8 mouse cellular contexts compared by ENCODE assay signal in the genomic region with DNA sequence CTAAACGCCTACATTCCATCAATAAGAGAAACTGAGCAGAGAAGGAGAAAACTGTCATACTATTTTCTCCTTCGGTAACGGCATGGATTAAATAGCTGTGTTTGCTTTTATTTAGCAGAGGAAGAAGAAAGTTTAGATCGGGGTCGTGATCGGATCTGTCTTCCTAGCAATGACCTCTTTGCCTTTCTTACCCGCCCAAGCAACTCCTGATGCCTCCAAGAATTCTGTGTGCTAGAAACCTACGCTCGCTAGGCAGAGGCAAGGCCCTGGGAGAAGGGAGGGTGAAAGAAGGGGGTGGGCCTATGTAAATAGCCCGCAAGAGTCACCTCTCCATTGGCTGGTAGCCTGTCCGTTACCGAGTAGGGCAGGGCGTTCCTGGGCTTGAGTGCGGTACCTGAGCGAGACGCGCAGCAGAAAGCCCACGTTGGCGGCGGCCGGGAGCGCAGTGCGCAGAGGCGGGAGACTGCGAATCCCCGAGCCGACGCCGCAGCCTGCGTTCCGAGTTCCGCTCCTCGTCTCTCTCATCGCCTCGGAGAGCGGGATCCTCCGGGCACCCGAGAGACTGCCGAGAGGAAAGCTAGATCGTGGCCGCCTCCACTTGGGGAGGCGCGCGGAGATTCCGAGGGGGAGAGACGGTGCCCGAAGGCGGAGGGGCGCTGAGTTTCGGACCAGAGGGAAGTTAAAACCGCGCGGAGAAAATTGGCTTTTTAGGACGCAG. TPM values are rescaled to one million over a fixed set of nuclear protein-coding genes. Genes with fewer than 3 reads are reported as not detected.
DNase-seq lines count a peak whose midpoint lies in the region; ATAC-seq and TF ChIP-seq lines count a peak whose summit lies in the region.

TSS of gene Bmp6 (plus strand) at position 395 of the 718 bp plus-strand sequence.

- peak; percentile 93 for ATAC-seq in hindbrain, embryonic 14.5 days (ENCODE audit: low FRiP score)
- ATAC-seq in lung, postnatal 0 days = peak; percentile 96

- H3K4me3 ChIP-seq in gastrocnemius, adult 2 months = peak within 1 kb of the TSS; percentile 84
- peak within 1 kb of the TSS; percentile 46 for H3K4me3 ChIP-seq in hindbrain, embryonic 14.5 days (replicated peaks; ENCODE audit: low read length)
- H3K4me3 ChIP-seq in lung, postnatal 0 days (ENCODE audit: low read depth, low read length) = peak within 1 kb of the TSS; percentile 49

- TF ChIP-seq CTCF in gastrocnemius, adult 2 months (IDR thresholded peaks at IDR 0.05) = no peak
- TF ChIP-seq CTCF in lung, postnatal 0 days (IDR thresholded peaks at IDR 0.05) = no peak

- no peak for TF ChIP-seq EP300 in lung, postnatal 0 days (IDR thresholded peaks at IDR 0.05)

- H3K27ac ChIP-seq in gastrocnemius, adult 2 months = peak within 1 kb of the TSS; percentile 78
- no peak within 1 kb of the TSS for H3K27ac ChIP-seq in hindbrain, embryonic 14.5 days
- no peak within 1 kb of the TSS for H3K27ac ChIP-seq in lung, postnatal 0 days (ENCODE audit: low read length)

- 3% methylated on average over 54 of the region's 54 CpGs for WGBS in hindbrain, embryonic 14.5 days
- 3% methylated on average over 50 of the region's 54 CpGs for WGBS in lung, postnatal 0 days

- peaks cover 52% of the 10 kb centered on the region for H3K27me3 ChIP-seq in hindbrain, embryonic 14.5 days (ENCODE audit: control insufficient read depth, insufficient read depth, low read length)
- H3K27me3 ChIP-seq in lung, postnatal 0 days (replicated peaks; ENCODE audit: insufficient read depth, low read length) = peaks cover 29% of the 10 kb centered on the region

- peaks cover 18% of the 10 kb centered on the region for H3K4me1 ChIP-seq in hindbrain, embryonic 14.5 days (replicated peaks; ENCODE audit: control insufficient read depth, insufficient read depth, low read length)
- H3K4me1 ChIP-seq in lung, postnatal 0 days (ENCODE audit: insufficient read depth, low read depth, low read length) = peaks cover 7% of the 10 kb centered on the region; the same call in 1 of the 2 replicates

- H3K36me3 ChIP-seq in hindbrain, embryonic 14.5 days (replicated peaks; ENCODE audit: control insufficient read depth, insufficient read depth) = no peaks in the 10 kb centered on the region
- H3K36me3 ChIP-seq in lung, postnatal 0 days (ENCODE audit: insufficient read depth, low read length) = no peaks in the 10 kb centered on the region

- no peaks in the 10 kb centered on the region for H3K9me3 ChIP-seq in hindbrain, embryonic 14.5 days (ENCODE audit: control insufficient read depth, low read length)
- no peaks in the 10 kb centered on the region for H3K9me3 ChIP-seq in lung, postnatal 0 days (ENCODE audit: low read length)

- H3K9ac ChIP-seq in hindbrain, embryonic 14.5 days = peak within 1 kb of the TSS; percentile 49
- H3K9ac ChIP-seq in lung, postnatal 0 days (replicated peaks; ENCODE audit: low read depth) = peak within 1 kb of the TSS; percentile 16; the same call in 1 of the 2 replicates

- intact Hi-C loops in gastrocnemius, adult 2 months (cut with DNase I) = loop anchor here (5.0 kb wide), 1 partner anchor 157 kb away; no protein-coding TSS in a partner anchor

- peak within 1 kb of the TSS; percentile 90 for H3K4me2 ChIP-seq in hindbrain, embryonic 14.5 days (replicated peaks)
- peak within 1 kb of the TSS; percentile 70 for H3K4me2 ChIP-seq in lung, postnatal 0 days (replicated peaks; ENCODE audit: low read depth, low read length)

- peak; percentile 95 for DNase-seq in ZHBTc4 (ENCODE audit: low read depth, low spot score)
- peak; percentile 42 to 50 for DNase-seq in cerebellum, postnatal 36 days
- DNase-seq in gastrocnemius, adult 2 months = peak; percentile 88
- peak; percentile 67 for DNase-seq in hindbrain, embryonic 14.5 days (ENCODE audit: low spot score)
- peak; percentile 47 for DNase-seq in layer of hippocampus, postnatal 25 days (ENCODE audit: extremely low spot score in 1 of 2, low spot score in 1 of 2)
- peak; percentile 93 for DNase-seq in lung, postnatal 0 days (ENCODE audit: low spot score)
- peak; percentile 25 for DNase-seq in retina, postnatal 7 days (ENCODE audit: low read depth, low spot score)
- no peak for DNase-seq in MN1 (ENCODE audit: low spot score)

RNA-seq across cellular contexts. Expression of gene Bmp6, which starts in this region (rescaled TPM):
- 10 to 100 TPM; 11.2 to 11.3 TPM for total RNA-seq in gastrocnemius, adult 2 months (2021)
- 7.4 and 8.9 TPM in 2 replicates for polyA plus RNA-seq in hindbrain, embryonic 14.5 days (2014; fragmentation: Nextera tagmentation; extraction: Ambion mirVana)
- 1 to 10 TPM; 3.8 to 4.3 TPM for total RNA-seq in layer of hippocampus, postnatal 25 days (2021)
- polyA plus RNA-seq in lung, postnatal 0 days (2015; fragmentation: Nextera tagmentation; extraction: Ambion mirVana) = 3.0 and 3.8 TPM in 2 replicates
